In genomic region chr3:35268949-35269348, GRCm38 (mm10) we compare ENCODE assay signal across 20 mouse cellular contexts.
"Had no signal": no experiment of that assay in that cellular context is flagged by ENCODE, and none has a peak within 500 bp of the region (broad histone marks: within the 10 kb centered on the region; RNA-seq: fewer than 3 reads in every experiment).

No protein-coding gene starts in this region.

- H3K36me3 ChIP-seq: limb, embryonic 10.5 days; limb, embryonic 13.5 days; liver, embryonic 12.5 days; liver, embryonic 15.5 days; lung, embryonic 15.5 days; midbrain, embryonic 10.5 days; neural tube, embryonic 12.5 days; neural tube, embryonic 15.5 days had no signal

- H3K4me3 ChIP-seq: limb, embryonic 10.5 days; limb, embryonic 13.5 days; liver, embryonic 12.5 days; liver, embryonic 15.5 days; lung, embryonic 15.5 days; megakaryocyte, embryonic 14.5 days; midbrain, embryonic 10.5 days; neural tube, embryonic 12.5 days; neural tube, embryonic 15.5 days had no signal

- H3K27me3 ChIP-seq: limb, embryonic 13.5 days; liver, embryonic 12.5 days; liver, embryonic 15.5 days; lung, embryonic 15.5 days; megakaryocyte, embryonic 14.5 days; neural tube, embryonic 12.5 days; neural tube, embryonic 15.5 days had no signal

- H3K27ac ChIP-seq: limb, embryonic 10.5 days; limb, embryonic 13.5 days; liver, embryonic 12.5 days; liver, embryonic 15.5 days; lung, embryonic 15.5 days; midbrain, embryonic 10.5 days; neural tube, embryonic 12.5 days; neural tube, embryonic 15.5 days; stomach, postnatal 0 days had no signal

- DNase-seq: kidney, adult 9 months; kidney, postnatal 14 days; kidney, postnatal 4 days; liver; lung, adult 18-20 months; lung, postnatal 10 days; lung, postnatal 36 days; midbrain, embryonic 14.5 days; retina, postnatal 1 day; thymus, postnatal 25 days had no signal

- H3K4me1 ChIP-seq: liver, embryonic 12.5 days; liver, embryonic 15.5 days; lung, embryonic 15.5 days; megakaryocyte, embryonic 14.5 days had no signal

- H3K4me2 ChIP-seq: limb, embryonic 13.5 days; liver, embryonic 12.5 days; liver, embryonic 15.5 days; lung, embryonic 15.5 days; neural tube, embryonic 12.5 days; neural tube, embryonic 15.5 days had no signal

- ATAC-seq: liver, embryonic 12.5 days had no signal

- H3K9ac ChIP-seq: limb, embryonic 13.5 days; liver, embryonic 12.5 days; liver, embryonic 15.5 days; lung, embryonic 15.5 days; neural tube, embryonic 12.5 days; neural tube, embryonic 15.5 days had no signal

- H3K9me3 ChIP-seq: limb, embryonic 10.5 days; limb, embryonic 13.5 days; liver, embryonic 12.5 days; liver, embryonic 15.5 days; lung, embryonic 15.5 days; midbrain, embryonic 10.5 days; neural tube, embryonic 12.5 days; neural tube, embryonic 15.5 days had no signal
